Mouse (Mus musculus) kidney, adult 11 months (tissue): Measurements from ENCODE around the gene Slit3.

ENCODE experiments used
- DNase-seq: peaks from one replicate; pipeline ENCODE4 v3.0.0; 2022

Gene Slit3

DNA sequence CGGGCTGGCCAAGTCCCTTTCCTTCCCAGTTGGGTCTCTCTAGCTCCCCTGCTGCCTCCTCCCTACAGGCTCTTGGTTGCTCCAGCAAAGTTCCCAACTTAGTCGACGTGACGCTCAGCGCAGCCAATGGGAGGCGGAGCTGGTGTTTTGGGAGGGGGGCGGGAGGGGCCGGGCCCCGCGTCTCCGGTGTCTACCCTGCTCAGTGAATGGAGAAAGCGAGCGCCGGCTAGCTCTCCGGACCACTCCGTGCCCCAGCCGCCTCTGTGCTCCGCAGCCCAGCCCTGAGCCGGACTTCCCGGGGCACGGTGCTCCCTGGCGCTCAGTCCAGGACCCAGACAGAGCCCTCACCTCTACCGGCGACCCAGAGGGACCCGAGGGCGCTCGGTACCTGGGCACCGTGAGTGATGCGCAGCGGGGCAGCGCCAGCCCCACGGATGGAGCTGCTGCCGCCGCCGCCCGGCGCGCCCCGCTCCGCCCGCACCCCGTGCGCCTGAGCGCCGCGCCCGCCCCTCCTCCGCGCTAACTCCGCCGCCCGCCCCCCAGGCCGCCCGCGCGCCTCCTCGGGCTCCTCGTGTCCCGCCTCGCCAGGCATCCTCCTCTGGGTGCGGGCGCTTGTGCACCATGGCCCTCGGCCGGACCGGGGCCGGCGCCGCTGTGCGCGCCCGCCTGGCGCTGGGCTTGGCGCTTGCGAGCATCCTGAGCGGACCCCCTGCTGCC, at the start of gene Slit3:
Slit3 (plus strand) TSS at position 331 of the 717 bp plus-strand sequence.
- peak; percentile 15 for DNase-seq

DNA sequence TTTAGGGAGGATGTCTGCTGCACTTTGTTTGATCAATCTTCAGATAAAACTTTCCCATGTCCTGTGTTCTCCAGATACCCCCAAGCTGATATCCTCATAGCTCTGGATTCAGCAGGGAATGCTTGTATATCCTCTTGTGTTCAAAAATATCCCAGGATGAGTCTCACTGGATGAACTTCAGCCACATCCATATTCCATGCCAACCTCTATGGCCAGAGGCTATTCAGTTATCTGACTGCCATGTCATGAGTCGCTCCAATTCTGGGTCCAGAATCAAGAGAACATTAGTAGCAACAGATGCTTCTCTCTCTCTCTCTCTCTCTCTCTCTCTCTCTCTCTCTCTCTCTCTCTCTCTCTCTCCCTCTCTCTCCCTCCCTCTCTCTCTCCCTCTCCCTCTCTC, 49.6 kb upstream of the Slit3 start:
- no peak for DNase-seq

DNA sequence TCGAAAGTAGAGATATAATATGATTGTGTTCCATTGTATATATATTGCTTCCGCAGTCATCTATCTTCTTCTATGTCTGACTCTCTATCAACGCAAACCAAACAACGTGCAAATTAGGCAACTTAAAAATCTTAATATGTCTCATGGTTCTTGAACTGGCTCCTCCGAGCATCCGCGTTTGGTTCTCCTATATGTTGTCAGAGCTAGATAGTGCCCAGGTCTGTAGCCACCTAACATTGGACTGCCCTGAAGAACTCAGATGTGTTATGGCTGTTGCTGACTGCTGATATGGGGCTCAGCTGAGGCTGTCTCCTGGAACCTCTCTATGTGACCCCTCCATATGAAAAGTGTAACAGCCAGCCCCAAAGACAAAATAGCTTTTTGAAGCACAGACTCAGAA, 45.6 kb upstream of the Slit3 start:
- DNase-seq = no peak

DNA sequence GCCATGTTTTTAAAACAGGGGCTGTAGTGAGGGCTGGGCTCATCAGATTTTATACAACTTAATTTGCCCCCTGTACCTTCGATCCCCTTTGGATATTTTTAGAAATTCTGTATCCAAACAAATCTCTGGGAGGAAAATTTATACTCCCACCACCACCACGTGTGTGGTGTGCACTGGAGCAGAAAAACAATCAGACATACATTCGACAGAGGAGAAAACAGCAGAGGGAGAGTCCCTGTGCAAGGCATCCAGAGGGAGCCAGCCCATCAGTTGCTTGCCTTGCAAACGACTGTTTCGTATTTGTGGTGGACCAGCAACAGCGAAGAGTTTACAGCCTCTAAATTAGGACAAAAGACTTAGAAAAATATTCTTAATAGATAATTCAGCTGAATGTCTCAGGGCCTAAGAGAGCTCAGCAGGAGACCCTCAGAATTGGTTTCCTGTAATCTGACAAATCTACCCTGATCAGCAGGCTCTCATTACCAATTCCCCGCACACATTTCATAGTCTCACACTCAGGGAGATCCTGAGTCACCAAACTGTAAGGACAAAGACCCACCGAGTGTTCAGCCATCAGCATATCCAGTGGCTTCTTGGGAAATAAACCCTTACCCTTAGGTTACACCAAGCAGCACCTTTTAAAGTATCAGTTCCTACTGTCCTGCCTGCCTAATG, 40.4 kb upstream of the Slit3 start:
- no peak for DNase-seq

DNA sequence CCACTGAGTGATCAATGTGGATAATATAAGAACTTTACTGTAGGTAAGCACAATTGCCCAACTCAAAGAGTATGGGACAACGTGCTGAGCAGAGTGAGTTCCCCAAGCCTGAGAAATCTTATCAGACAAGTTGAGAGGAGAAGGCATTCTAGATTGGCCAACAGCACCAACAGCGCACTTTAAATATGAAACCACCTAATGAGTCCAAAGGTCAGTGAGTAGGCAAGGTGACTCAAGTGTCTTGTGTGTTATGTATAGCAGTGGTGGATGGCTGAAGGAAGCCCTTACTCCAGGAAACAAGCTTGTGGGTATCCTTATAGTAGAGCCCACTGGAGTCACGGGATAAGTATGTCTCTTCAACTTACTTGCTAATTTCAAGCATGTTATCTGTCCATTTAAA, 38.7 kb upstream of the Slit3 start:
- DNase-seq = no peak

DNA sequence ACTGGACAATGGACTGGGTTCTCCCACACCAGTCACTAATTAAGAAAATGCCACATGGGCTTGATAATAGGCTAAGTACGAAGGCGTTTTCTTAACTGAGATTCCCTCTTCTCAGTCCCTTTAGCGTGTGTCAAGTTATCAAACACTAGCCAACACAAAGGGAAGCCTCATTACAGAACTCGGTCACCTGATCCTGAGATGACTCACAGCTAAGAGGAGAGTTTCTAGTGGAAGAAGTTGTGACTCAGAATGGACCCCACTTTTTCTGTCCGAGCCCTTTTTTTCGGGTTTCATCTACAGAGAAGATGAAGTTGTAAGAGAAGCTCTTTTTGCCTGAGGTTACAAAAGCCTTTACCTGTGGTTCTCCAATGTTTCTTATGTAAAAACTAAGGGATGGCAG, 38.0 kb upstream of the Slit3 start:
- DNase-seq = no peak

DNA sequence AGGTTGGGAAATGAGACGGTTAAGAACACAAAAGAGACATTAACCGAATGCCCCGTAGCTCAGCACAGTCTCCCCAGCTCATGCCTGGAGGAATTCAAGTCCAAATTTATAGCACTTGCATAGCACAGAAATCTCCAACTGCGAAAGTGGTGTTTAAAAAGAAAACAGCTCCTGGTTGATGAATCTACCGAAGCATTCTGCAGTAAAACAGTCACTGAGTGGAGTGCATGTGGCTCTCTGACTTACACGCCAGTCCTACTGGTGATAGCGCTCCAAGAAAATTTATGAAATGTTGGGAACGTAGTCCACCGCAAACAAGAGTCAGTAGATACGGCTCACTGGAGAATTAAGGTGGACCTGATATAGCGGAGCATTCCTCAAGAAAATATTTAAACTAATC, 35.7 kb upstream of the Slit3 start:
- no peak for DNase-seq

DNA sequence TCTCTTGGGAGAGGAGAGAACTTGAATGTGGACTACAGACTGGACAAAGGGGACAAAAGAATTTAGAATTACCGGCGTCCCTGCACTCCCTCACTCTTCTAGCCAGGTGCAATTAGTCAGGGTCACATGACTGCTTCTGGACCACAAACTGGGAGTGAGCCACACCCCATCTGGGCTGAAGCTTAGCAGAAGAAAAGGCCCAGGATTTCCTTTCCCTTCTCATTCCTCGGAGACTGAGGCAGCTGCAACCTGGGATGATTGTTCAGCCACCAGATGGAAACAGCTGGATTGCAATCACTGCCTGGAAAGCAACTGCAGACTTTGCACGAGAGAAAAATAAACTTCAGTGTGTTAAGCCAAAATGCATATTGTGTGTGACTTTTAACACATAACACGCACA, 35.0 kb upstream of the Slit3 start:
- no peak for DNase-seq

DNA sequence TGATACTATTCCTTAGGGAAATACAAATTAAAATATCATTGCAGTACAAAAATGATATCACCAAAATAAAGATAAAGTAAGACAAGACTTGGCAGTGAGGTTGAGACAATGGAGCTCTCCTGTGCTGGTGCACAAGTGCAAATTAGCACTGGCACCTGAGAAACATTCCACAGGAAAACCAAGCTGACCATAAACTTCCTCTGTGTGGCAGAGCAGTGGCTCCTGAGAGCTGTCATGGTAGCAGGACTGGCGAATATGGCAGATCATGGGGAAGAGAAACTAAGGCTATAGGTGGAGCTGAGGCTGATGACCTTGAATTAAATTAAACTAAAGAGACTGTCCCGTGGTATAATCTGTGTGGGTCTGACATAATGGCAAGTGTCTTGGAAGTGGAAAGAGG, 33.6 kb upstream of the Slit3 start:
- DNase-seq = no peak

DNA sequence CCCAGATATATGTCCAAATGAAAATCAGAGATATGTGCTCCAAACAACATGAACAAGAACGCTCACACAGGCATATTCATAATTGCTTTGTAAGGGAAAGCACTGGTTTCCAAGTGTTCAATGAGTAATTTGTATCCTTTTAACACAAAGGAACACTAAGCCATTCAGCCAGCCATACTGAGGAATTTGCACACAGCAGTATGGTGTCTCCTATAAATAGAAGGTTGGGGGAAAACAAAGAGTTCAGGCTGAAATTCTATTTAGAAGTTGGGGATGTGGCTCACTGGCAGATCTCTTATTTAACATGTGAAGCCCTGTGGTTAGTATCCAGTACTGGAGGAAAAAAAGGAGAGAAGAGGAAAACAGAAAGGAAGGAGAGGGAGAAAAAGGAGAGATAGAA, 32.9 kb upstream of the Slit3 start:
- no peak for DNase-seq

DNA sequence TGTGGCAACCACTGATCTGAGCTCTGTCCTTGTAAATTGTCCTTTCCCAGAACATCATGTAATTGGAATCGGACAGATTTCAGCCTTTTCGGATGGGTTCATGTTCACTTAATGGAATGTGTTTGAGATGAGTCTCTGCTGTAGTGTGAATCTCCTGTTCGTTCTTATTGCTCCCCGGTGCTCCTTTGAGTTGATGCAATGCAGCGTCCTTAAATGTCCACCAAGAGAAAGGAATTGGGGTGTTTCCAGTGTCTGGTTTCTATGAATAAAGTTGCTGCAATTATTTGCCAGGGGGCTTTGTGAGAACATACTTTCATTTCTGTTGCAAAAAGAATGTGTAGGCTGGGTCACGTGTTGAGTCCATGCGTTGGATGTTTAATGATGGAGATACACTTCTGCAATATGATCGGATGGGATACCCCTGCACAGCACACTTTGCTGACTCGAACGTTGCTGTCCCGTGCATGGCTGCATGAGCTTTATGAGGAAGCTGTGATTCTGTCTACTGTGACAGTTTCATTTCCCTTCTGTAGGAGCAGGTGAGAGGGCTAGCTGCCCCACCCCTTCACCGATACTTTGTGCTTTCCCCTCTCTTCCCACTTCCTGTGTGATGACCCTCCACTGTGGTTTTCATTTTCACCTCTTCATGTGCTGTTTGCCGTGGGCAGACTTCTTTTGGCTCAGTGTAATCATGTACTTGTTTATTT, 30.2 kb upstream of the Slit3 start:
- no peak for DNase-seq

DNA sequence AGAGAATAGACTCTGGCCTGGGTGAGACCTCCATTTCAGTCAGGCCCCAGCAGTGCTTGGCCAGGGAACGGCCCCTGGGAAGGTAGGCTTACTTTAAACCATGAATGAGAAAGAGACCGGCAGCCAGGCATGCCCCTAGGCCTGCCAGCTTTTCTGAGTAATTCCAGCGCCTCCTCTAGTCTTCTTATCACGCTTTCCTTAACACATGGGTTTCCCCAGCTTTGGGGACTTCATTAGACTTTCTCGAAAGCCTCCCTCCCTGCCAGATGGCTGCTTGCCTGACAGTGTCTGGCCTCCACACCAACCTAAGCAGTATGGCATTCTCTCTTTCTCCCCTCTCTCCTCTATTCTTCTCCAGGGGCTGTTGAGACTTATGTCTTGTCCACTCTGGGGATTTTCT, 24.5 kb upstream of the Slit3 start:
- DNase-seq = no peak

DNA sequence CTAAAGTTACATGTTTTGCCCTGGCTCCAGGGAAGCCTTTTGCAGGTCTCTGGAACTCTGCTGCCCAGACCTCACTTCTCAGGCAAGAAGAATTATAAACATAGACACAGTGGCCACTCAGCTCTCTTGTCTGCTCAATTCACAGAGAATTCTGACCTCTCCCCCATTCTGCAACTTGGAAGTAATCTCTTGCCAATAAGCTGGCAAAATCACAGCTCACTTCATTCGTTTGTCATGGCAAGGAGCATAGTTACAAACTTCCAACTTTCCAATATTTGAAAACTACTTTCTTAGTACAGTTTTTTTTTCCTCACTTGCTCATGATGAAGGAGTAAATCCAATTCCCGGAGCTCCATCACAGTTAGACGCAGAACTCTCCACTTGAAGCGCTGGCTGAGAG, 11.2 kb upstream of the Slit3 start:
- DNase-seq = no peak

DNA sequence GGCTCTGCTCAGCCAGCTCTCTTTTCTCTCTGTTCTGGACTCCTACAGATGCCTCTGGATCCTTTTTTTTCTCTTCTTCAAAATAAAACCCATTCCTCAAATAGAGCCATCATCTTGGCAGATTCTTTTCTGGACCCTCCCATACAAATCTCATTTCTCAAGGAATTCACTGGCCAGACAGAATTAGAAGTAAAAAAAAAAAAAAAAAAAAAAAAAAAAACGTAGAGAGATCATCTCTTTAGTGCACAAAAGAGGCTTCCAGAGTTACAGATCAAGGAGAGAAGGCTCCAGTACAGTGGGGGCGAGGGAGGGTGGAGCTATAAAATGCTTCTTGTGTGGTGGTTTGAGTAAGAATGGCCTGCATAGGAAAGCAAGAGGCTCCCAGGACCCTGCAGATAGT, 10.2 kb upstream of the Slit3 start:
- no peak for DNase-seq

DNA sequence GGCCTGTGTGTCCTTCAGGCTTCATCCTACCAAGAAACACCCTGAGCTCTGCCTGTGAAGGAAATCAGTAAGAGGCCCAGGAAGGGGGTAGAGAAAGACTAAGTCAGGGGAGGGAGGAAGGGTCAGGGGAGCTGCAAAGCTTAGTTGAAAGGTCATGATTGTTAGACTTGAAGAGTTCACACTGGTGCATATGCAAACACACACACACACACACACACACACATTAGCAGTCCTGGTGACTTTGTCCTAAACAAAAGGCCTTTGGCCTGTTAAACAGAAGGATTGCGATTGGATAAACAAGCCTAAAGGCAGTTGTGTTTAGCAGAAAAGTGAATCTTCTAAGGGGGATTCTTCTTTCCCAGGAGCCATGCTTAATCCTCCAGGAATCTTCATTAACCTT, 7.7 kb upstream of the Slit3 start:
- DNase-seq = no peak

DNA sequence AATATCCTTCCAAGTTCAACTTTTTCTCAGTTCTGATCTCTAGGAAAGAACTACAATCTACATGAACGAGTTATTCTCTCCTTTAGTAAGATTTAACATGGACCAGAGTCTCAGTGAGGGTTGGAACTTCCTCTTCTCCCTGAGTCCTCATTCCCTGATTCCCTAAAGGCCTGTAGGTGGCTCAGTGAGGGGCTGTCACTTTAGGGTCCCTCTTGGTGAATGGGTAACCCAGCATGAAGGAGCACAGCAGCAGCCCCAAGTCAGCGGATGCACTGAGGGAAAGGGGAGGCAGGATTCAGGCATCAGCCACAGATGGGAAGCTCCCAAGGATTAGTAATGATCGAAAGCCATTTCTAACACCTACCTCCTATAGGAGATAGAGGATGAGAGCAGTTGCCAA, 4.6 kb upstream of the Slit3 start:
- DNase-seq = no peak

DNA sequence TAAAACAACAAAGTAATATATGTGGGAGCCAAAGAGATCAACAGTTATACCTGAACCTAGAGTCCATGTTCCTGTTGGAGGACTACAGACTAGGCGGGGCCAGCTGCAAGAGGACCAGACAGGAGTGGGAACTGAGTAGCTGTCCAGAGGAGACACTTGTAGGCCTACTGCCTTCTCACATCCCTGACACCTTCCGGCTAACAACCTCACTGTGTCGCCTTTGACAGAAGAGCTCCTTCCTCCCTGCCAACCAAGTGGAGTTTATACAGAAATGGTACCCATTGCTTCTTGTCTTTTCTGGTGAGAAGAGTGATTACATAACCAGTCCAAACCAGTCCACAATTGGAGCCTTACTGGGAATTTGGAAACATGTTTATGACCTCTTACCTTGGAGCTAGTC, 3.2 kb upstream of the Slit3 start:
- DNase-seq = no peak

DNA sequence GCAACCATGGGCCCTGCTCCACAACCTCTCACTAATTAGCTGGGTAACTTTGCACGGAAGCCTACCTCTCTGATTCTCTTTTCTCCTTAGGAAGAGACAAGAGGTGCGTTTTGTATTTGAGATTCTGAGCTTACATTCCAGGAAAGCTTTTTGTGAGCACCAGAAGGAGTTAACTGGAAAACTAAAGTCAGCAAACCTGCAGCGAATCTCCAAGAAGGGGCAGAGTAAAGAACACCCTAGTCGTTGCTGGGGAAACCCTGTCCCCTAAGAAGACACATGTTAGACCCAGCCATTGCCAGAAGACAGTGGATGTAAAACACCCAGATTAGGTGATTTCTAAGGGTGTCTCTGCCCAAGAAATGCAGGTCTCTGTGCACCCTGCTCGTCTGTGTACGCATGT, 2.3 kb upstream of the Slit3 start:
- no peak for DNase-seq

DNA sequence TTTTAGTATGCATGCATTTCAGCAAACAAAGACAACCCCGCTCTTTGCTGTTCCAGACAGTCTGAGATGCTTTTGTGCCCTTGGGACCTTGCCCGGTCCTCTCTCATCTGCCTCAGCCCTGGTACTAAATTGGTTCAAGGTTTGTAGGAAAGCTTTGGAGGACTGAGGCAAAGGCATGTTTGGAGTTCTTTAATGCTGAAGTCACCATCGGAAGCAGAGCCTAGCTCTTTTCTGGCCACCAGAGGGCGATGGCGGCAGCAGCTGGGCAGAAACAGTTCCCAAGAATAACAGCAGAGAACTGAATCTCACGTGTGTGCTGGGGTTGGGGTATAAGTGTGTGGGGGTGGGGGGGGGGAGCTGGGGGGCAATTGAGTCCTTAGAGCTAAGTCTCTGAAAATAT, 1.7 kb upstream of the Slit3 start:
- peak; percentile 53 for DNase-seq

DNA sequence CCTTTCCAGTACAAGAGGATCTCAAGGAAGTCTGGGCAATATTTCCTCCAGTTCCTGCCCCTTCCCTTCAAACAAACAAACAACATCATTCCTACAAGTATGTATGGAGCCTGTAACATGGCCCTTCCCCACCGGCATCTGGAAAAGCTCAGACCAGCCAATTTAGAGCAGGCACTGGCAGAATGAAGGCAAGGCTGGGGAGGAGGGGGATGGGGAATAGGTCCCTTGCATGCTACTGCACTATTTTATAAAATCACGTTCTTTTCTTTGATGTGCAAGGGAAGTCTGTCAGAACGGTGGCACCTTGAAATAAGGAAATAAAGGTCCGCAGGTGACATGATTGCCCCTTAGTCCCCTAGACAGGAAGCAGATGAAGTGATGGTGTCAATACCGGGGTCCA, 948 bp upstream of the Slit3 start:
- no peak for DNase-seq

DNA sequence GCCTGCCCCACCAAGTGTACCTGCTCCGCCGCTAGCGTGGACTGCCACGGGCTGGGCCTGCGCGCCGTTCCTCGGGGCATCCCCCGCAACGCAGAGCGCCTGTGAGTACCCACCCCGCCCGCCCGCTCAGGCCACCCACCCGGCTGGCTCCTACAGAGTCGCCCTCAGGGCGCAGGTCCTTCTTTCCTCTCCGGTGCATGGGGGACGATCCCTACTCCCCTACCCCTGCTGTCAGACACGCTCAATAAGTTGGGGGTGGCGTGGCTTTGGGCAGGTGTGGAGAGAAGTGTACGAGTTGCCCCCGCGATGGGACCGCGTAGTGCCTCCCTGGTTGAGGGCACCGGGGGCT, 561 bp downstream of the Slit3 start:
- DNase-seq = no peak

DNA sequence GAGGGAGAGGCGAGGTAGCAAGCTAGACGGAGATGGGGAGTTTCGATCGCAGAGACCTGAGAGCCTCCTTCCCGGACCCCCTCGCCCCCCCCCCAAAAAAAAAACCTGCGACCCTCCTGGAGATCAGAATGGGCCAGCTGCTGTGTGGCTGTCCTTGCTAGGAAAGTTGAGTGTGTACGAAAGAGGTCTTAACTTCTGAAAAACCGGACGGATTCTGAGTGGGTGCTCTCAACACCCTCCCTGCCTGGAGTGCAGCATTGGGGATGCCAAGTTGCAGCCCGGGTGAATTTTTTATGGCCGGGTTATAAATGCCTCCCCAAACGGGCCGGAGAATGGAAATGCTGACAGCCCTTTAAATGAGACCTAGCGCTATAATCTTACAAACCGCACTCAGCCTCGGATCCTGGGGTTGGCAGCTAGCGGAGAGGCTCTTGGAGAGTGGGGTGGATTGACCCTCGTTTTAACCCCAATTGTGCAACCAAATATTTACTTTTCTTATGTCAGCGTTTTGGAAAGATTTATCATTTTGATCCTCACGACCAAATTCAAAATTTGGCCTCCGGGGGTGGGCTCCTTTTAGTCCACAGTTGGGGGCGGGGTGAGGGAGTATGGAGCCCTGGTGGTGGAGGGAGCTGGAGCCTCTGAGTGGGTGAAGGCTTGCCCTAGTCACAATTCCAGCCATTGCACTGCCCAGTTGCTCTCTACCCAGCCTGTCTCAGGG, 1.2 kb downstream of the Slit3 start:
- no peak for DNase-seq

DNA sequence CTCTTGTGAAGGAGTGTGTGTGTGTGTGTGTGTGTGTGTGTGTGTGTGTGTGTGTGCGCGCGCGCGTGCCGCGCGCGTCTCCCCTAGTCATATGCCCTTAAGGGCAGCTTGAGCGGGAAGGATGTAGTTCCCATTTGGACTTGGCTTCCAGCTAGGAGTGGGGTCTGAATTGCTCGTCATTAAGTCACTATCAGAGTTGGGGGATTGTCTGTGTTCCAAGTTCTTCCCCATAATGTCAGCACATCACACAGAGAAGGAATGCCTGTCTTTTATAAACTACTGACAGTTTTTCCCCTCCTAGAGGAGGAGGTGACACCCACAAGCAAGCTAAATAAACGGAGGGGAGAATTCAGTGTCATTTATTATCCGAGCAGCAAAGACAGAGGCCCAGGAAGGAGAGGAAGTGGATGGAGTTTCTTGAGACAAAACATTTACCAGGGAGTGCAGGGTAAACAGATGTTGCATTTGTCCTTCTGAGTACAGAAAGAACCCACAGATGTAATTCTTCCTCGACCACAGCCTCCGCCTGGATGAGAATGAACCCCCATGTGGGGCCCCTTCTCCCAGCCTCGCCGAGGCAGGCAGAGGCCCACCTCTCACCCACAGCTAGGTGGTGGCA, 3.6 kb downstream of the Slit3 start:
- no peak for DNase-seq
